Mouse (Mus musculus) adipose tissue, adult 10 weeks (tissue): ENCODE data around the gene Bmper. TPM values are rescaled to one million over a fixed set of nuclear protein-coding genes. Genes with fewer than 3 reads are reported as not detected.

ENCODE experiments used
- polyA plus RNA-seq: library from polyadenylated mRNA; stranded (reverse); fragments of 350-450 nt; fragmentation: Illumina TruSeq; extraction: RNeasy Lipid Tissue Mini Kit (QIAGEN cat#74804); gene quantifications from one replicate; pipeline ENCODE4 v1.2.3, GENCODE M21; 2014; ENCODE audit warnings: low read depth, low replicate concordance

Gene Bmper
- 10.6 TPM for polyA plus RNA-seq

GRCm38 (mm10) chr9:23222841-23223548 lies at the start of gene Bmper:
Bmper (plus strand) TSS chr9:23223076.

